Mouse (Mus musculus): Measurements from ENCODE around the gene 4930523C07Rik. TPM values are rescaled to one million over a fixed set of nuclear protein-coding genes. Genes with fewer than 3 reads are reported as not detected.

4930523C07Rik gene
- 0.81 and 1.3 TPM in 2 replicates for polyA plus RNA-seq (2015; fragmentation: Nextera tagmentation; extraction: Ambion mirVana)

- Histone ChIP-seq H3K4me2 (peak within 1 kb of the TSS; percentile 58), H3K27ac (replicated peaks) (no peak within 1 kb of the TSS), H3K9me3 (no peaks in the 10 kb centered on the region), H3K9ac (peak within 1 kb of the TSS; percentile 50), H3K4me1 (replicated peaks) (peaks cover 11% of the 10 kb centered on the region), H3K4me3 (peak within 1 kb of the TSS; percentile 37), H3K36me3 (no peaks in the 10 kb centered on the region), H3K27me3 (no peaks in the 10 kb centered on the region; the same call in 1 of the 2 replicates)
- WGBS: 2% methylated on average over 33 of the region's 33 CpGs
- no peak for ATAC-seq (ENCODE audit: low read depth)
Observed at GRCm38 (mm10) chr1:160044237-160045021, at the start of gene 4930523C07Rik. TSS of gene 4930523C07Rik (plus strand) at chr1:160044382.

- H3K4me3 ChIP-seq: no peak overlapping the region
- no peak overlapping the region for H3K4me2 ChIP-seq
- H3K9me3 ChIP-seq: no peaks in the 10 kb centered on the region
- no peak for ATAC-seq (ENCODE audit: low read depth)
- no peak overlapping the region for H3K9ac ChIP-seq
- no peaks in the 10 kb centered on the region for H3K36me3 ChIP-seq
- H3K4me1 ChIP-seq (replicated peaks): no peaks in the 10 kb centered on the region
- no peak overlapping the region for H3K27ac ChIP-seq (replicated peaks)
- H3K27me3 ChIP-seq: no peaks in the 10 kb centered on the region
- 77% methylated on average over 2 of the region's 2 CpGs for WGBS
Observed at GRCm38 (mm10) chr1:159997329-159997728, 46.9 kb upstream of the 4930523C07Rik start.

GRCm38 (mm10) chr1:159998349-159998748 is 45.8 kb upstream of the 4930523C07Rik start:
- Histone ChIP-seq H3K4me1 (replicated peaks) (no peaks in the 10 kb centered on the region), H3K4me2 (no peak overlapping the region), H3K9me3 (no peaks in the 10 kb centered on the region), H3K9ac (no peak overlapping the region), H3K36me3 (no peaks in the 10 kb centered on the region), H3K27me3 (no peaks in the 10 kb centered on the region), H3K4me3 (no peak overlapping the region), H3K27ac (replicated peaks) (no peak overlapping the region)
- WGBS: 76% methylated on average over 1 of the region's 1 CpGs
- ATAC-seq (ENCODE audit: low read depth): no peak

- Histone ChIP-seq H3K4me2 (no peak overlapping the region), H3K4me1 (replicated peaks) (no peaks in the 10 kb centered on the region), H3K9me3 (no peaks in the 10 kb centered on the region), H3K27ac (replicated peaks) (no peak overlapping the region), H3K36me3 (no peaks in the 10 kb centered on the region), H3K27me3 (no peaks in the 10 kb centered on the region), H3K9ac (no peak overlapping the region), H3K4me3 (no peak overlapping the region)
- WGBS: 83% methylated on average over 3 of the region's 3 CpGs
- no peak for ATAC-seq (ENCODE audit: low read depth)
Observed at GRCm38 (mm10) chr1:159999232-159999631, 45.0 kb upstream of the 4930523C07Rik start.

GRCm38 (mm10) chr1:160005319-160005718 is 38.9 kb upstream of the 4930523C07Rik start:
- WGBS: 64% methylated on average over 4 of the region's 4 CpGs
- Histone ChIP-seq H3K9me3 (no peaks in the 10 kb centered on the region), H3K36me3 (no peaks in the 10 kb centered on the region), H3K9ac (no peak overlapping the region), H3K4me1 (replicated peaks) (no peaks in the 10 kb centered on the region), H3K4me3 (no peak overlapping the region), H3K4me2 (no peak overlapping the region), H3K27ac (replicated peaks) (no peak overlapping the region), H3K27me3 (no peaks in the 10 kb centered on the region)
- ATAC-seq (ENCODE audit: low read depth): no peak

GRCm38 (mm10) chr1:160006919-160007588 is 37.1 kb upstream of the 4930523C07Rik start:
- Histone ChIP-seq H3K4me3 (no peak overlapping the region), H3K9me3 (no peaks in the 10 kb centered on the region), H3K27me3 (no peaks in the 10 kb centered on the region), H3K4me1 (replicated peaks) (no peaks in the 10 kb centered on the region), H3K27ac (replicated peaks) (no peak overlapping the region), H3K36me3 (no peaks in the 10 kb centered on the region), H3K4me2 (no peak overlapping the region), H3K9ac (no peak overlapping the region)
- ATAC-seq (ENCODE audit: low read depth): no peak
- WGBS: 92% methylated on average over 8 of the region's 8 CpGs

- Histone ChIP-seq H3K36me3 (no peaks in the 10 kb centered on the region), H3K4me3 (no peak overlapping the region), H3K27me3 (no peaks in the 10 kb centered on the region), H3K9ac (no peak overlapping the region), H3K4me1 (replicated peaks) (no peaks in the 10 kb centered on the region), H3K4me2 (no peak overlapping the region), H3K27ac (replicated peaks) (no peak overlapping the region), H3K9me3 (no peaks in the 10 kb centered on the region)
- ATAC-seq (ENCODE audit: low read depth): no peak
- WGBS: 81% methylated on average over 3 of the region's 3 CpGs
Observed at GRCm38 (mm10) chr1:160013042-160013441, 31.1 kb upstream of the 4930523C07Rik start.

GRCm38 (mm10) chr1:160024339-160024980 is 19.7 kb upstream of the 4930523C07Rik start:
- WGBS: 88% methylated on average over 10 of the region's 10 CpGs
- H3K9ac ChIP-seq: no peak overlapping the region
- H3K4me1 ChIP-seq (replicated peaks): no peaks in the 10 kb centered on the region
- no peak for ATAC-seq (ENCODE audit: low read depth)
- H3K4me3 ChIP-seq: no peak overlapping the region
- no peak overlapping the region for H3K27ac ChIP-seq (replicated peaks)
- no peak overlapping the region for H3K4me2 ChIP-seq
- H3K27me3 ChIP-seq: no peaks in the 10 kb centered on the region
- no peaks in the 10 kb centered on the region for H3K9me3 ChIP-seq
- H3K36me3 ChIP-seq: no peaks in the 10 kb centered on the region

GRCm38 (mm10) chr1:160025146-160025894 is 18.9 kb upstream of the 4930523C07Rik start:
- Histone ChIP-seq H3K4me3 (no peak overlapping the region), H3K27me3 (no peaks in the 10 kb centered on the region), H3K9ac (no peak overlapping the region), H3K4me1 (replicated peaks) (no peaks in the 10 kb centered on the region), H3K36me3 (no peaks in the 10 kb centered on the region), H3K4me2 (no peak overlapping the region), H3K27ac (replicated peaks) (no peak overlapping the region), H3K9me3 (no peaks in the 10 kb centered on the region)
- WGBS: 78% methylated on average over 11 of the region's 11 CpGs
- ATAC-seq (ENCODE audit: low read depth): no peak

GRCm38 (mm10) chr1:160025895-160026255 is 18.3 kb upstream of the 4930523C07Rik start:
- no peak overlapping the region for H3K27ac ChIP-seq (replicated peaks)
- no peak overlapping the region for H3K9ac ChIP-seq
- H3K4me3 ChIP-seq: no peak overlapping the region
- no peak overlapping the region for H3K4me2 ChIP-seq
- H3K4me1 ChIP-seq (replicated peaks): no peaks in the 10 kb centered on the region
- no peak for ATAC-seq (ENCODE audit: low read depth)
- 94% methylated on average over 5 of the region's 5 CpGs for WGBS
- H3K9me3 ChIP-seq: no peaks in the 10 kb centered on the region
- H3K36me3 ChIP-seq: no peaks in the 10 kb centered on the region
- H3K27me3 ChIP-seq: no peaks in the 10 kb centered on the region

GRCm38 (mm10) chr1:160027939-160028338 is 16.2 kb upstream of the 4930523C07Rik start:
- WGBS: 69% methylated on average over 4 of the region's 4 CpGs
- H3K4me1 ChIP-seq (replicated peaks): no peaks in the 10 kb centered on the region
- ATAC-seq (ENCODE audit: low read depth): no peak
- no peak overlapping the region for H3K27ac ChIP-seq (replicated peaks)
- H3K9ac ChIP-seq: no peak overlapping the region
- no peaks in the 10 kb centered on the region for H3K9me3 ChIP-seq
- no peak overlapping the region for H3K4me2 ChIP-seq
- H3K4me3 ChIP-seq: no peak overlapping the region
- H3K36me3 ChIP-seq: no peaks in the 10 kb centered on the region
- no peaks in the 10 kb centered on the region for H3K27me3 ChIP-seq

Data from neural tube, embryonic 13.5 days (tissue).